Mouse (Mus musculus) kidney, adult 2 months (tissue): ENCODE measurements around the gene Ncapg2. TPM values are rescaled to one million over a fixed set of nuclear protein-coding genes. Genes with fewer than 3 reads are reported as not detected.

Experiments
- DNase-seq: peaks from one replicate; pipeline ENCODE4 v3.0.0; 2021
- H3K27ac ChIP-seq: fragments of 200-500 bp; 2 replicates; pipeline ENCODE4 v1.5.1; 2012; ENCODE audit warnings: low read depth, low read length, control low read depth, inconsistent platforms; ENCODE audit not compliant: insufficient read depth
- H3K27me3 ChIP-seq: fragments of 200-500 bp; replicated peaks from 2 replicates; pipeline ENCODE4 v1.6.1; 2012; ENCODE audit warnings: mild to moderate bottlenecking, moderate library complexity, low read length, inconsistent platforms; ENCODE audit not compliant: control insufficient read depth, insufficient read depth
- H3K36me3 ChIP-seq: fragments of 200-500 bp; 2 replicates; pipeline ENCODE4 v1.6.1; 2012; ENCODE audit warnings: mild to moderate bottlenecking, moderate library complexity, low read length, inconsistent platforms; ENCODE audit not compliant: control insufficient read depth, insufficient read depth
- H3K4me1 ChIP-seq: fragments of 200-500 bp; 2 replicates; pipeline ENCODE4 v1.6.1; 2011; ENCODE audit warnings: low read length; ENCODE audit not compliant: control insufficient read depth, insufficient read depth
- H3K4me3 ChIP-seq: fragments of 200-500 bp; 2 replicates; pipeline ENCODE4 v1.5.1; 2011; ENCODE audit warnings: mild to moderate bottlenecking, low read depth, low read length, control low read depth; ENCODE audit not compliant: insufficient read depth
- CTCF ChIP-seq: fragments of 200-500 bp; conservative IDR thresholded peaks from 2 replicates; pipeline ENCODE4 v1.5.1; 2011; ENCODE audit warnings: low read depth, mild to moderate bottlenecking, control low read depth, low read length, moderate library complexity, mixed read lengths; ENCODE audit not compliant: insufficient read depth, insufficient read length
- POLR2A ChIP-seq: fragments of 200-500 bp; IDR thresholded peaks from one replicate; pipeline ENCODE4 v1.6.1; 2011; ENCODE audit warnings: low read depth, low read length, control low read depth
- WGBS: fragments of 180-500 bp; shearing (Covaris S2); methylation state at CpG from one replicate; pipeline ENCODE4 v1.1.7; 2018; 5-methylcytosine and 5-hydroxymethylcytosine counted together
- polyA plus RNA-seq: library from polyadenylated mRNA; depleted of rRNA; stranded (reverse); fragments of >200 nt; gene quantifications from 2 replicates; pipeline ENCODE4 v1.2.3, GENCODE M21; 2012

Ncapg2 gene
- polyA plus RNA-seq, 1 experiment, result 0.89 TPM

DNA sequence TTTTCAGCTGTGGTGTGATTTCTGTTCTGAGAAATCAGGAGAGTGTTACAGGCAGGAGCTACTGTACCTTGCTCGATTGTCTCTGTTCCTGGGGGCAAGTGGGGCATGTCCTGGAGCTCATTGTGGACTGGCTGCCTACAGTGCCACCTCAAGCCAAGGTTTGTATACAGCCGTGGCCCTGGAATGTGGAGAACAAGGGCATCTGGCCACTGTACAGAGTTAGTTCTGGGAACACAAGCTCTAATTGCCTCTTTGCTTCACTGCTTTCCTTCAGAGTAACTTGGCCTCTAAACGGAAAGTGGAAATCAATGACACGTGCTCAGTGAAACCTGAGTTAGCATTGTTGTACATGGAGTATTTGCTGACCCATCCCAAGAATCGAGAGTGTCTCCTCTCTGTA lies 33.4 kb downstream of the Ncapg2 start:
- Histone ChIP-seq H3K4me1 (peaks cover 12% of the 10 kb centered on the region; the same call in 1 of the 2 replicates), H3K27me3 (no peaks in the 10 kb centered on the region), H3K36me3 (no peaks in the 10 kb centered on the region), H3K4me3 (no peak overlapping the region), H3K27ac (peak overlapping the region; percentile 12; the same call in 1 of the 2 replicates)
- DNase-seq, result peak; percentile 85
- 33% methylated on average over 5 of the region's 5 CpGs for WGBS
- no peak for TF ChIP-seq CTCF
- TF ChIP-seq POLR2A, result no peak

DNA sequence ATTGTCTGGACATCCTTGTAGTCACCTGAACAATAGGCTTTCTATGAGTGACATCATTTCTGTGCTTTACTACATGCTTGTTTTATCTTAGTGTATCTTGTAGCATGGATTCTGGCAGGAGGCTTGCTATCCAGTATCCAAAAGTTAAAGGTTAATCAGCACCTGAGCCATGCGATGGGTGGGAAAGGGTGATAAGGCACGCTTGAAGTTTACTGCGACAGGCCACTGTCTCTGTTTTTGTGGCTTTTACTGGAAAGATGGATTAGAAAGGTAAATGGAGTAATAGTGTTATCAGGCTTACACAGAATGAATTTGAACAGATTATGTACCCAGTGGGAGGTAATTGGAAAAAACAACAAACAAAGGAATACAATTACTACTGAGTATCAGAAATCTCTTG lies 37.0 kb downstream of the Ncapg2 start:
- TF ChIP-seq CTCF (no peak), POLR2A (no peak)
- H3K36me3 ChIP-seq, result no peaks in the 10 kb centered on the region
- no peak for DNase-seq
- no peak overlapping the region for H3K4me3 ChIP-seq
- H3K27me3 ChIP-seq, result no peaks in the 10 kb centered on the region
- peaks cover 12% of the 10 kb centered on the region; the same call in 1 of the 2 replicates for H3K4me1 ChIP-seq
- no peak overlapping the region for H3K27ac ChIP-seq
- WGBS, result 68% methylated on average over 3 of the region's 3 CpGs

DNA sequence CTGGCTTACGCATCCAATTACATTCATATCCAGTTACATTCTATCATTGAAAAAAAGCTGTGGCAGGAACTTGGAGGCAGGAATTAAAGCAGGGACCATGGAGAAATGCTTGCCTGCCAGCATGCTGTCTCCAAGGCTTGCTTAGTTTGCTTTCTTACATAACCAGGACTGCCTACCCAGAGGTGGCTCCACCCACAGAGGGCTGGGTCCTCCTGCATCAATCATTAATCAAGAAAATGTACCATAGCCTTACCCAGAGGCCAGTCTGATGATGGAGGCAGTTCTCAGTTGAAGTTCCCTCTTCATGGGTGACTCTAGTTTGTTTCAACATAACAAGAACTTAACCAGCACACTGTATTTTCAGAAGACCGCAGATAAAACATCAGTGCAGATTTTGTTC lies 44.3 kb downstream of the Ncapg2 start:
- DNase-seq, result peak; percentile 76
- TF ChIP-seq CTCF, result no peak
- no peak for TF ChIP-seq POLR2A
- H3K36me3 ChIP-seq, result no peaks in the 10 kb centered on the region
- 89% methylated on average over 2 of the region's 2 CpGs for WGBS
- H3K4me1 ChIP-seq, result no peaks in the 10 kb centered on the region
- no peak overlapping the region for H3K27ac ChIP-seq
- no peak overlapping the region for H3K4me3 ChIP-seq
- H3K27me3 ChIP-seq, result no peaks in the 10 kb centered on the region

DNA sequence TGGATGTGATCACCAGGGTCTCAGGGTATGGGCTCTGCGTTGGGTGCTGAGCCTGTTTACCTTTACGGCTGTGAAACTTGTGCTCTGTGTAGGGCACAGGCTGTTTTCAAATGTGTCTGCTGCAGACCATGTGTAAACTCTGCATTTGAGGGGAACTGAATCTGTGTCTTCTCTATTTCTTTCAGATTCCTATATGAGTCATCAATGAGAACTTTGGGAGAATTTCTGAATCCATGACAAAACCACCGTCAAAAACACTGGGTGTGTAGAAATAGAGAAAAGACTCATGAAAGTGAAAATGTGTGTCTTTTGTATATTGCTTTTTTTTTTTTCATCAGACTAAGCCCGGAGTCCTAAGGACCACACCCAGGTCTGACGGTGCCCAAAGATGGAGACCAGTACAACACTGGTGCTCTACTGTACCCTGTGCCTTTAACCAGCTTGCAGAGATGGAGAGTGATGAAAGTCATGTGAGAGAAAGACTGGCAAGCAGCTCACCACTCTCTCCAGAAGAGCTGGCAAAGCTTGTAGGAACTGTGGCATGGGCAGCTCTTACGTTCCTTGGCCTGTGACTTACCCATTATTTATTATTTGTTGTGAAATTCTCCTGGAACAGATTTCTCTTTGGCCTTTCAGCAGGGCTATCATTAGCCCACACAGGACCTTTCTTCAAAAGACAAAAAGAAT lies 55.3 kb downstream of the Ncapg2 start:
- H3K4me3 ChIP-seq, result no peak overlapping the region
- no peaks in the 10 kb centered on the region for H3K27me3 ChIP-seq
- no peaks in the 10 kb centered on the region for H3K36me3 ChIP-seq
- H3K27ac ChIP-seq, result no peak overlapping the region
- DNase-seq, result no peak
- no peaks in the 10 kb centered on the region for H3K4me1 ChIP-seq
- 93% methylated on average over 6 of the region's 6 CpGs for WGBS
- no peak for TF ChIP-seq POLR2A
- TF ChIP-seq CTCF, result no peak

DNA sequence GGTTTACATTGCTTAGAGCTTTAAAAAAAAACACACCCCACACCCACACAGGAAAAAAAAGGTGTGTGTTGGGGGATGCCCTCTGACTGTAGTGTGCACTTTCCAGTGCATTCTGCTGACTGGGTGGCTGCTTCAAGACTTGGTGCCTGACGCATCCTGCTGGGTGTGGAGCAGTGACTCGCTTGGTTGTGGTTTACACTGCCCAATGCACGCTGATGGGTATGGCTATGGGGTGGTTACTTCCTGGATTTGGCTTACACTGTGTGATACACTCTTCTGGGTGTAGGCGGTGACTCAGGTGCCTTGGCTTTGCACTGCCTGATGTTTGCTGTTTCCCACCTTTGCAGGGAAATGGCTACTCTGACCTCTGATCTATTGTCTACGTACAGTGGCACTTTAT lies 61.8 kb downstream of the Ncapg2 start:
- no peak overlapping the region for H3K4me3 ChIP-seq
- TF ChIP-seq CTCF, result no peak
- TF ChIP-seq POLR2A, result no peak
- no peaks in the 10 kb centered on the region for H3K27me3 ChIP-seq
- WGBS, result 90% methylated on average over 5 of the region's 5 CpGs
- no peak overlapping the region for H3K27ac ChIP-seq
- H3K36me3 ChIP-seq, result no peaks in the 10 kb centered on the region
- DNase-seq, result no peak
- no peaks in the 10 kb centered on the region for H3K4me1 ChIP-seq

DNA sequence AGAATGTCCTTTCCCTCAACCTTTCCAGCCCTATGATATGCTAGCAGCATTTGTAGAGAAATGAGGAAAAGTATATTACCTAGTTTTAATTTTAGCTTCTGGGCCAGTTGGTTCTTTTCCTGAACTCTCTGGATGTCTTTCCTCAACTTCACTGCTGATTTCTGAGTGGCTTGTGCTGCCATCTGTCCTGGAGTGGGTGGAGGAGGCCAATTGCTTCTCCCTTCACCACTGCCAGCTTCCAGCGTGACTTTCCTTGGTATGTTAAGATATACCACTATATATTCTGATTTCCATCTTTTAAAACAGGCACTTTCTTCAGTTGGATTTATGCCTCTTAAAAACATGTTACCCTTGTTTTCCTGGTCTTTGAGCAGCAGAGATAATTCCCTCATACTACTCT lies 63.1 kb downstream of the Ncapg2 start:
- Histone ChIP-seq H3K27me3 (no peaks in the 10 kb centered on the region), H3K4me1 (no peaks in the 10 kb centered on the region), H3K4me3 (no peak overlapping the region), H3K27ac (no peak overlapping the region), H3K36me3 (no peaks in the 10 kb centered on the region)
- no peak for DNase-seq
- TF ChIP-seq POLR2A, result no peak
- TF ChIP-seq CTCF, result no peak
- WGBS, result 88% methylated on average over 1 of the region's 1 CpGs

DNA sequence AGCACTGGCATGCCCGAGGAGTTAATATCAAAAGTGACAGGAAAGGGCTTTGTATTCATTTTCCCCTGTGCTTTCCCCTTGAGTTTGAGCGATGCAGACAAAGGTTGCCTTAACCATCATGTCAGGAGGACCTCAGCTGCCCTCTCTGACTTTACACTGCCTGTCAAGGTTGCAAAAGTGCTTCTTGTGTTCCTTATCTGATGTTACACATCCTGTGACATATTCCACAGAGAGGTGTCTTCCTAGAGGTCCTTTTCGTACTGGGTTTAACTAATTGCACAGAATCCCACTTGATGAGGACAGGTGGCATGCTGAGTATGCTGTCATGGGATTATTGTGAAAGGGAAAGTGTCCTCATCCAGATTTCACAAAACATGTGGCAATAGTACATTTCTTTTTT lies 63.9 kb downstream of the Ncapg2 start:
- no peak overlapping the region for H3K27ac ChIP-seq
- no peaks in the 10 kb centered on the region for H3K4me1 ChIP-seq
- no peaks in the 10 kb centered on the region for H3K36me3 ChIP-seq
- no peaks in the 10 kb centered on the region for H3K27me3 ChIP-seq
- WGBS, result 79% methylated on average over 3 of the region's 3 CpGs
- TF ChIP-seq POLR2A (no peak), CTCF (no peak)
- no peak for DNase-seq
- no peak overlapping the region for H3K4me3 ChIP-seq

DNA sequence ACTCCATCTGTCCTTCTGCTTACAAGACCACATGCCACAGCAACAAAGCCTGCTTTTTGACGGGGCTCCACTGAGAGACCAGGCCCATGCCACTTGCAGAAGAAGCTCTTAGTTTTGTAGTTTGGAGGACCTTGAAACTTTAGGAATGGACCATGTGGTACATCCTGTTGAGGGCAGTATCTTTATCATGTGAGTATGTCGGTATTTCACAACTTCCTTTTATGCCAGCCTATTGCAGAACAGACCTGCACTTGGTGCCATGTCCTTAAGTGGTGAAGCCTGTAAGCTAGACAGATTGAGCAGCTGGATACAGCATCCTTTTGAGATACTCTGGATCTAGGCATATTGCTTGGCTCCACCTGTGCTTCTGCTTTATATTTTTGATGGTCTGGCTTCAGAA lies 68.1 kb downstream of the Ncapg2 start:
- no peak for DNase-seq
- no peaks in the 10 kb centered on the region for H3K4me1 ChIP-seq
- H3K4me3 ChIP-seq, result no peak overlapping the region
- H3K36me3 ChIP-seq, result no peaks in the 10 kb centered on the region
- WGBS, result 67% methylated on average over 2 of the region's 2 CpGs
- no peak overlapping the region for H3K27ac ChIP-seq
- no peaks in the 10 kb centered on the region for H3K27me3 ChIP-seq
- TF ChIP-seq CTCF, result no peak
- TF ChIP-seq POLR2A, result no peak
